Mouse (Mus musculus) thymus, adult 2 months (tissue): Measurements from ENCODE around the gene Tax1bp3.

Source experiments
- CTCF ChIP-seq: fragments of 200-500 bp; IDR thresholded peaks from 2 replicates; pipeline ENCODE4 v1.5.1; 2012; ENCODE audit warnings: mild to moderate bottlenecking, control low read depth, low read length, moderate library complexity, borderline replicate concordance; ENCODE audit not compliant: control insufficient read depth, poor library complexity, insufficient read depth; ENCODE audit errors: extremely low read depth
- POLR2A ChIP-seq: fragments of 200-500 bp; IDR thresholded peaks from 2 replicates; pipeline ENCODE4 v1.6.1; 2012; ENCODE audit warnings: mild to moderate bottlenecking, low read length, control low read depth, moderate library complexity; ENCODE audit not compliant: control insufficient read depth, poor library complexity, insufficient read depth; ENCODE audit errors: extremely low read depth

DNA sequence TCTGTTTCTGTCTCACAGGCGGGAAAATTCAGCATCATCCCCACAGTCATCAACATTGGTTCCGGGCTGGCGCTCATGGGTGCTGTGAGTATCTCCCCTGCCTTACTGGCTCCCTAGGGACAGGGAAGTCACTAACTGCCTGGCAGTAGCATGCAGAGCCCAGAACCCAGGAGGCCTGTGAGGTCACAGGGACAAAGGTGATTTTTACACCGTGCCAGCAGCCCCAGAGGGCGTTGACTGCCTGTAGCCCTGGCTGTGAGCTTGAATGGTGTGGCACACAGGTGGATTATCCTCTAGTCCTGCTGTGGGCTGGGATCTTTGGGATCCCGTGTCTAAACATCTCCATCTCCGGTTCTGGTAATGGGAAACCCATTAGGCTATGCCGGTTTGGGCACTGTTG, 8.8 kb upstream of the Tax1bp3 start:
- no peak for TF ChIP-seq CTCF
- no peak for TF ChIP-seq POLR2A
